Mouse (Mus musculus) hindbrain, embryonic 13.5 days (tissue): Measurements from ENCODE around the gene Zdhhc25. TPM values are rescaled to one million over a fixed set of nuclear protein-coding genes. Genes with fewer than 3 reads are reported as not detected.

ENCODE experiments used
- ATAC-seq: fragments of 200-750 bp; cut with Nextera tagmentation; 2 replicates; pipeline ENCODE4 v1.8.0; 2017; ENCODE audit warnings: moderate TSS enrichment; ENCODE audit not compliant: low FRiP score
- H3K27ac ChIP-seq: fragments of 300-500 bp; sonication (generic); 2 replicates; pipeline ENCODE4 v1.5.1; 2015; ENCODE audit warnings: inconsistent platforms, mild to moderate bottlenecking, moderate library complexity
- H3K27me3 ChIP-seq: fragments of 300-500 bp; sonication (generic); 2 replicates; pipeline ENCODE4 v1.6.1; 2015; ENCODE audit warnings: mild to moderate bottlenecking, inconsistent platforms
- H3K36me3 ChIP-seq: fragments of 300-500 bp; sonication (generic); 2 replicates; pipeline ENCODE4 v1.6.1; 2015; ENCODE audit warnings: mild to moderate bottlenecking, inconsistent platforms
- H3K4me1 ChIP-seq: fragments of 300-500 bp; sonication (generic); replicated peaks from 2 replicates; pipeline ENCODE4 v1.6.1; 2015; ENCODE audit warnings: inconsistent platforms
- H3K4me2 ChIP-seq: fragments of 300-500 bp; sonication (generic); 2 replicates; pipeline ENCODE4 v1.6.1; 2015; ENCODE audit warnings: inconsistent platforms, mild to moderate bottlenecking, moderate library complexity
- H3K4me3 ChIP-seq: fragments of 300-500 bp; sonication (generic); 2 replicates; pipeline ENCODE4 v1.5.1; 2015; ENCODE audit warnings: mild to moderate bottlenecking, inconsistent platforms
- H3K9ac ChIP-seq: fragments of 300-500 bp; sonication (generic); 2 replicates; pipeline ENCODE4 v1.6.1; 2015; ENCODE audit warnings: mild to moderate bottlenecking, inconsistent platforms
- H3K9me3 ChIP-seq: fragments of 300-500 bp; sonication (generic); 2 replicates; pipeline ENCODE4 v1.6.1; 2016; ENCODE audit warnings: inconsistent platforms
- WGBS: fragments of 180-500 bp; shearing (Covaris S2); methylation state at CpG from one replicate; pipeline ENCODE4 v1.1.7; 2015; 5-methylcytosine and 5-hydroxymethylcytosine counted together
- polyA plus RNA-seq: library from polyadenylated mRNA; unstranded; fragments of >200 nt; fragmentation: Nextera tagmentation; extraction: Ambion mirVana; gene quantifications from 2 replicates; pipeline ENCODE4 v1.2.1, GENCODE M21; 2015

The Zdhhc25 gene
- polyA plus RNA-seq, 1 experiment from 2014 or later, result not detected

GRCm38 (mm10) chr15:88651019-88651418, 50.9 kb downstream of the Zdhhc25 start:
- Histone ChIP-seq H3K27ac (no peak overlapping the region), H3K4me1 (peaks cover 4% of the 10 kb centered on the region), H3K4me2 (no peak overlapping the region), H3K36me3 (no peaks in the 10 kb centered on the region), H3K27me3 (0 out of 2 replicates have a peak, but pooled peaks cover 14% of the 10 kb centered on the region), H3K9ac (no peak overlapping the region), H3K9me3 (no peaks in the 10 kb centered on the region), H3K4me3 (no peak overlapping the region)
- ATAC-seq, result peak; percentile 52; the same call in 1 of the 2 replicates
- 20% methylated on average over 13 of the region's 13 CpGs for WGBS

Other genes starting within 250 kb of the Zdhhc25 start
- gene Brd1, start 133.9 kb downstream of the Zdhhc25 start, polyA plus RNA-seq, result 23.2 and 25.4 TPM in 2 replicates
- 22.3 and 22.8 TPM in 2 replicates for gene Zbed4, start 151.4 kb downstream of the Zdhhc25 start, polyA plus RNA-seq
- 8.1 and 8.7 TPM in 2 replicates for gene Alg12, start 219.0 kb downstream of the Zdhhc25 start, polyA plus RNA-seq
- 57.1 and 60.0 TPM in 2 replicates for gene Creld2, start 219.3 kb downstream of the Zdhhc25 start, polyA plus RNA-seq